Mouse (Mus musculus) hindbrain, postnatal 0 days (tissue): ENCODE measurements around the gene Myocos. TPM values are rescaled to one million over a fixed set of nuclear protein-coding genes. Genes with fewer than 3 reads are reported as not detected.

Experiments
- ATAC-seq: fragments of 200-750 bp; cut with Nextera tagmentation; 2 replicates; pipeline ENCODE4 v1.8.0; 2017; ENCODE audit warnings: mild to moderate bottlenecking, moderate TSS enrichment, moderate library complexity
- DNase-seq: peaks from one replicate; pipeline ENCODE4 v3.0.0-alpha.2; 2015; ENCODE audit warnings: low spot score
- H3K27ac ChIP-seq: fragments of 300-500 bp; sonication (generic); 2 replicates; pipeline ENCODE4 v1.5.1; 2014; ENCODE audit warnings: mild to moderate bottlenecking
- H3K27me3 ChIP-seq: fragments of 300-500 bp; sonication (generic); 2 replicates; pipeline ENCODE4 v1.6.1; 2014; ENCODE audit warnings: low read length, mixed read lengths; ENCODE audit not compliant: insufficient read depth
- H3K36me3 ChIP-seq: fragments of 300-500 bp; sonication (generic); 2 replicates; pipeline ENCODE4 v1.6.1; 2014; ENCODE audit warnings: low read length, mixed read lengths; ENCODE audit not compliant: insufficient read depth
- H3K4me1 ChIP-seq: fragments of 300-500 bp; sonication (generic); 2 replicates; pipeline ENCODE4 v1.6.1; 2014; ENCODE audit warnings: antibody characterized with exemption, low read length, mixed read lengths; ENCODE audit not compliant: insufficient read depth
- H3K4me2 ChIP-seq: fragments of 300-500 bp; sonication (generic); 2 replicates; pipeline ENCODE4 v1.6.1; 2014; ENCODE audit warnings: low read depth, mild to moderate bottlenecking, low read length, moderate library complexity, mixed read lengths
- H3K4me3 ChIP-seq: fragments of 300-500 bp; sonication (generic); 2 replicates; pipeline ENCODE4 v1.5.1; 2014; ENCODE audit warnings: low read length
- H3K9ac ChIP-seq: fragments of 300-500 bp; sonication (generic); replicated peaks from 2 replicates; pipeline ENCODE4 v1.6.1; 2014; ENCODE audit warnings: mild to moderate bottlenecking, low read length, moderate library complexity, mixed read lengths
- H3K9me3 ChIP-seq: fragments of 300-500 bp; sonication (generic); 2 replicates; pipeline ENCODE4 v1.6.1; 2016; ENCODE audit warnings: low read length, mixed read lengths
- CTCF ChIP-seq: IDR thresholded peaks from 2 replicates; pipeline ENCODE4 v1.5.1; 2016; ENCODE audit warnings: antibody characterized with exemption, control low read depth, low read depth
- WGBS: fragments of 180-500 bp; shearing (Covaris S2); extraction: QIAGEN DNeasy Blood & Tissue Kit; methylation state at CpG from one replicate; pipeline ENCODE4 v1.1.7; 2014; 5-methylcytosine and 5-hydroxymethylcytosine counted together
- microRNA-seq, 2 experiments: library from miRNA; unstranded; fragments of <30 nt; microRNA quantifications; one replicate each; pipeline ENCODE4; 2016
- polyA plus RNA-seq: library from polyadenylated mRNA; unstranded; fragments of >200 nt; fragmentation: Nextera tagmentation; extraction: Ambion mirVana; gene quantifications from 2 replicates; pipeline ENCODE4 v1.2.1, GENCODE M21; 2015
- total RNA-seq: library from RNA; depleted of rRNA; stranded (reverse); fragments of >200 nt; gene quantifications from 2 replicates; pipeline ENCODE4 v1.2.3, GENCODE M21; 2014; rRNA removed

The Myocos gene
- total and polyA plus RNA-seq, 2 experiments from 2014 or later, result not detected

- no peak overlapping the region for H3K9ac ChIP-seq
- no peaks in the 10 kb centered on the region for H3K27me3 ChIP-seq
- TF ChIP-seq CTCF, result no peak
- ATAC-seq, result no peak
- H3K4me1 ChIP-seq, result no peaks in the 10 kb centered on the region
- no peaks in the 10 kb centered on the region for H3K9me3 ChIP-seq
- H3K4me3 ChIP-seq, result no peak overlapping the region
- H3K27ac ChIP-seq, result no peak overlapping the region
- no peak overlapping the region for H3K4me2 ChIP-seq
- 94% methylated on average over 3 of the region's 3 CpGs for WGBS
- H3K36me3 ChIP-seq, result peaks cover 11% of the 10 kb centered on the region
- no peak for DNase-seq
Measured at GRCm38 (mm10) chr1:162597379-162598102, 60.5 kb downstream of the Myocos start.

Small RNAs within 50 kb of the gene (microRNA-seq; reads per million reads assigned to microRNA genes)
- 0 to 0.35 reads per million in 2 experiments for gene Gm27616

Other genes with a start within 250 kb of the Myocos start
- gene Dnm3, start 180.2 kb downstream of the Myocos start, total RNA-seq, result 64.7 and 78.2 TPM in 2 replicates
- 52.3 and 56.3 TPM in 2 replicates for gene Dnm3, start 180.2 kb downstream of the Myocos start, polyA plus RNA-seq
- gene Mettl13, start 109.7 kb downstream of the Myocos start, total RNA-seq, result 7.6 and 9.7 TPM in 2 replicates
- gene Mettl13, start 109.7 kb downstream of the Myocos start, polyA plus RNA-seq, result 11.1 and 12.4 TPM in 2 replicates
- 23.6 and 24.7 TPM in 2 replicates for gene Vamp4, start 87.7 kb downstream of the Myocos start, total RNA-seq
- gene Vamp4, start 87.7 kb downstream of the Myocos start, polyA plus RNA-seq, result 77.7 and 78.2 TPM in 2 replicates
- gene Myoc, start 19.1 kb downstream of the Myocos start, total RNA-seq, result 0.11 and 0.68 TPM in 2 replicates
- gene Myoc, start 19.1 kb downstream of the Myocos start, polyA plus RNA-seq, result 0.53 and 0.71 TPM in 2 replicates
- gene Prrc2c, start 82.3 kb upstream of the Myocos start, total RNA-seq, result 58.9 and 68.6 TPM in 2 replicates
- 133 and 148 TPM in 2 replicates for gene Prrc2c, start 82.3 kb upstream of the Myocos start, polyA plus RNA-seq
- gene Fmo4, start 155.8 kb upstream of the Myocos start, total RNA-seq, result 0.52 and 0.90 TPM in 2 replicates
- gene Fmo4, start 155.8 kb upstream of the Myocos start, polyA plus RNA-seq, result 0.96 and 1.1 TPM in 2 replicates
- 45.3 and 48.8 TPM in 2 replicates for gene Fmo1, start 208.4 kb upstream of the Myocos start, total RNA-seq
- gene Fmo1, start 208.4 kb upstream of the Myocos start, polyA plus RNA-seq, result 33.2 and 36.8 TPM in 2 replicates
- gene Fmo2, start 240.5 kb upstream of the Myocos start, total RNA-seq, result 0.14 and 1.1 TPM in 2 replicates
- 0.44 and 0.68 TPM in 2 replicates for gene Fmo2, start 240.5 kb upstream of the Myocos start, polyA plus RNA-seq